Mouse (Mus musculus): ENCODE measurements at regions not wholly inside any gene's neighbourhood (a gene's known extent, or its start where the extent isn't known, plus 50 kb on each side); places are given as distances from the start of the nearest gene placed in this dataset.
A peak's percentile ranks its signal among the peaks of the same experiment; 100 is the strongest.

DNA sequence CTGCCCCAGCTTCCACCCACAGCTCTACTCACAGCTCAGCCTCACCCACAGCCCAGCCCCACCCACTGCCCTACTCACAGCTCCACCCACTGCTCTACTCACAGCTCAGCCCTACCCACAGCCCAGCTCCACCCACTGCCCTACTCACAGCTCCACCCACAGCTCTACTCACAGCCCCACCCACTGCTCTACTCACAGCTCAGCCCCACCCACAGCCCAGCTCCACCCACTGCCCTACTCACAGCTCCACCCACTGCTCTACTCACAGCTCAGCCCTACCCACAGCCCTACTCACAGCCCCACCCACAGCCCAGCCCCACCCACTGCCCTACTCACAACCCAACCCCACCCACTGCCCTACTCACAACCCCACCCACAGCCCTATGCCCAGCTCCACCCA, 56.5 kb upstream of the Phox2b start:
- DNase-seq (ENCODE audit: low spot score in 2 of 2), result no peak

DNA sequence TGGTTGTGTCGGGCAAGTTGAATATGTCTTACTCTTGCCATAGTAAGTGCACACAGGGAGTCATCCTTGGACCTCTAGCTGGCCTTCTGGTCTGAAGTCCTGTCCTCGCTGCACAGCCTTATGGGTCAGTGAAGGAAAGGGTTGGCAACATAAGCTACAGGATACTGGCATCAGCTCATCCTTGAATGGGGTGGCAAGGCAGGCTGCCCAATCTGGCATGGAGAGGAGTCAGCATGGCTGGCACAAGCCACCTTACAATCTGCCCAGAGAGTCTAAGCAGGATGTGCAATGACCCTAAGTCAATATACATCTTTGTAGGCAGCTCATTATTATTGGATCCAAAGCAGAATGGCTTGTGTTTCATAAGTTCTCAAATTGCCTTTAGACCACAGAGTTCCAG, 57.8 kb upstream of the Phox2b start:
- no peak for DNase-seq (ENCODE audit: low spot score in 2 of 2)

DNA sequence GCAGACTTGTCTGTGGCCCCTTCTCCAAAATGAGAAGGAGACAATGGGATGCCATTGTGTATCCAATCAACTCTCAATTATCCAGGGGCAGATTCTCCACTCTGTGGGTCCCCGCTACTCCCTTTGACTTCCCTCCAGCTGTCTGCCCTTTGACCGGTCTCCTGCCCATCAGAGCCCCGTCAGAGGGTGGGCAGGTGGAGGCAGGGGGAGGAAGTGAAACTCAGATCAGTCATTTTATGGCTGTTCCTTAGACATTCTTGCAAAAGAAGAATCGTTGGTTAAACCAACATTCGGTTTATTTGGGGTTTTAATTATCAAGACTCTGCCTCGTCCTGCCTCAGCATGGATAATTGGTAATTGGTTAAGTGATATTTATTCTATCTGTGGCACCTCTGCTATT, 77.7 kb upstream of the Phox2b start:
- no peak for DNase-seq (ENCODE audit: low spot score in 2 of 2)

DNA sequence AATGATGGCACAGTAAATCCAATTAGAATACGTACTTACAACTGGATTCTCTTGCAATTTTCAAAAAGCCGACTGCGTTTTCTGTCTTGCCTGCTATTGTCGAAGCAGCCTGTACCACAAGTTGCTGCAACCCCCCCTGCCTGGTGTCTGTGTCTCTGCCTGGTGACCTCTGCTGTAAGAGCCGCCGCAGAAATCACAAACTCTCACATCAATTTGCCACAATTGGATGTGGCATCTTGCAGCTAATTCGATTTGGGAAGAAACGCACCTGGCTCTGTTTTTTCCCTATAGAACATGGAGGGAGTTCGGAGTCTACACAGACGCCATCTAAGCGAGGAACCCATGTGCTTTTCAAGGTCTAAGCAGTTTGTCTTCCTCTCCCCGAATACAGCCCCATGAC, 80.1 kb upstream of the Phox2b start:
- no peak for DNase-seq (ENCODE audit: low spot score in 2 of 2)

DNA sequence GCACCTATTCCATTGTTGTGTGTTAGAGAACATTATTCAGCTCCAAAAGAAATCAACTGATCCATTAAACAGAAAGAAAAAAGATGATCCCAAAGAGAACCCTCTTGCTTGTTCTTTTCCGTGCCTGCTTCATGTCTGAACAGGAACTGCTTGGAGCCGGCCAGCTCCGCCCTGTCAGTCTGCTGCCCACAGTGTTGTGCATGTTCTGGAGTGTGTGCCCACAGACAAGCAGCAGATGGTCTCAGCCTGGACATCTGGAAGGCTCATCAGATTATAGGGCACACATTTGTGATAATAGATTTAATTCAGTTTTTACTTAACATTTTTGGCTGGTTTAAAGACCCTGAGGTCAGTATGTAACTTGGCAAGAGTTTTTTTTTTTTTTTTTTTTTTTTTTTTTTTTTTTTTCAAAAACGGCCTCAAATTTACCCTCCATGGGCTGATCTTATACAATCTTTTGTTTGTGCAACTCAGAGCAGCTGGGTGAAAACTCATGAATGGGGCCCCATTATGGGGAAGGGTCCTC, 70.9 kb upstream of the Tmem33 start:
- peak; percentile 13 to 38 for DNase-seq (ENCODE audit: low spot score in 2 of 2)

DNA sequence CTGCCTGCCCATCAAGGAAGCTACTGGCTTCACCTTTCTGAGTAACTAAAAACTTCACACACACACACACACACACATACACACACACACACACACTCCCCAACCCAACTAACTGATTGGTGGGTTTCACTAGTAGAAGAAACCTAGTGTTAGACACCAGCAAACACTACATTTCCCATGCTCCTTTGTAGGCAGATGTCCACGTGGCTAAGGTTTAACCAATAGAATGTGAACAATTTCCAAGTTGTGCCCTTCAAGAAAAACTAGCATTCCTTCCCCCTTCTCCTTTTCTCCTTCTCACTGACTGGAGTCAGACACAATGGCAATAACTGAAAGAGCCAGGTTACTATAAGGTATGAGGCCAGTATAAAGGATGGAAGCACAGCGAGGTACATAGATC, 66.3 kb upstream of the Tmem33 start:
- no peak for DNase-seq (ENCODE audit: low spot score in 2 of 2)

DNA sequence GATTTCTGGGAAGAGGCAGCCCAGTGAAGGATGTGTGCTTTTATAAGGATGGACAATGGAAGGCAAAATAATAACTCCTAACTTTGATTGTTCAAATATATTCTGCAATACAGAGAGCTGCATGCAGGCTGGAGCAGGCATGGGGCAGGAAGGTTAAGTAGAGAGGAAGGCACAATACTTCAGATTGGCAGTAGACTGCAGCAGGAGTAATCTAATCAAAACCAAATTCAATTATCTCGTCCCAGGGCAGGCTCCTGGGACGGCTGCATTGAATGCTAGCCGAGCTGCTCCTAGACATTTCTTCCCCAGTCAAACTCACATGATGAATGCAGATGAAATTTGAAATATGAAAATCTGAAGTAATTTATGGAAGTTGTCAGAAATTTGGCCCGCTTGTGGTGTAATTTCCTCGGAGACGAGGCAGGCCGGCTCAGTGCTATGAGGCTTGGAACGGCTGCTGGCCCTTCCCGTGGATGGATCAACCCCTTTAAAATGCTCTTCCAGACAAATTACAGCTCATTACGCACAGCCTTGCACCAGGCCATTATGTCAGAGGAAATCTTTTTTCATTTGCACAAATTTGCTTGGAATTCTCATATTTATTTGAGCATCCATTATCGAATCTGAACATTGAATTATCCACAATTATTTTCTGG, 55.2 kb upstream of the Tmem33 start:
- no peak for DNase-seq (ENCODE audit: low spot score in 2 of 2)
